Mouse (Mus musculus): ENCODE data around the gene Acot13.
"Not testable (repeated sequence)": the region's sequence is repeated elsewhere in the genome, so short reads cannot be mapped to it uniquely, and the experiment has no call there.

Gene Acot13

DNA sequence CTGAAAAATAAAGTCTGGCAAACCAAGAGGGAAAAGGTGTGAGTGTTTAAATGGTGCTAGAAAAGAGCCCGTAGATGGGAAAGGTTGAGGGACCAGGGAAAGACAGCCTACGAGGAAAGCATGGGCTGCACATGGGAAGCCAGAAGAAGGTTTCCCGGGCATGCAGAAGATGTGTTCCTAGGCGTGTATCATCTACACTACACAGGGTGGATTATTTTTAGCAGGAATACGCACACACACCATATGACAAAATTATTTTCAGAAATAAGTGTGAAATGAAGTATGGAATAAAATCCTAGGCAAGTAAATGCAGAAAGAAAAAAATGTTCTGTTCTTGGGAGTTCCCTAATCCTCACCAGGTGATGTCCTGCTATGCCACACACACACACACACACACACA is 43.9 kb downstream of the Acot13 start:
- no peak for DNase-seq (ENCODE audit: inconsistent age in 2 of 2, low spot score in 1 of 2)

DNA sequence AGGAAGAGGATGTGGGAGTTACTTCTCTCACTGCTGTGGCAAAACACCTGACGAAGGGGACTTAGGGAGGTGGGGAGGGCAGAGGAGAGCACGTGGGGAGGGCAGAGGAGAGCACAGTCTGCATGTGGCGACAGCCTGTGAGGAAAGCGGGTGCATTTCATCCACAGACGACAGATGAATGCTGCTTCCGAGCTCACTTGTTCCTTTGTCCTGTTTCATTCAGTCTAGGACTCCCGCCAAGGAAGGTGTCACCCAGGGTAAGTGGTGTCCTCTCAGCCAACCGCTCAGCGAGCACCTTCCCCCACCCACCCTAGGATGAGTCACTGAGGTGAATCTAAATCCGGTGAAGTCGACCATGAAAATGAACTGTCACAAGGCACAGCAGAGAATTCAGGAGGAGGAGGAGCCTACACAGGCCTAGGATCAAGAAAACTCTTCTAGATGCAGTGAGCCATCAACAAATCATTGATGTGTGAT is 45.3 kb downstream of the Acot13 start:
- peak; percentile 49 to 56 for DNase-seq (ENCODE audit: inconsistent age in 2 of 2, low spot score in 1 of 2)

DNA sequence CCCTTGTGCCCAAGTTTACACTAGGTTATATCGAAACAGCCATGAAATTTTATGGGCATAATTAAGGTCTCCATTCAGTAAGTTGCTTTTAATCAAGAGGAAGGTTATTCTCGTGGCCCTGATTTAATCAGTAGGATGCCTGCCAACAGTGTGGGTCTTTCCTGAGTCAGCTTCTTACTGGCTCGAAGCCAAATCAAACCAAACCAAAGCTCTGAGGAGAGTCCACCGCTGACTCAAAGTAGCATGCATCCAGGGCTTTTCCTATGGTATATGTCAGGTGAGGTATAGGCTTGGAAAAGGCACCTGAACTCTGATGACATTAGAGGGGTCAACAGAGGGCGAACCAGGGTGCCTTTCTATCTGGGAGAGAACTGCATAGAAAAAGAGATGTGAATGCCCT is 49.4 kb downstream of the Acot13 start:
- peak; percentile 81 to 93 for DNase-seq (ENCODE audit: inconsistent age in 2 of 2, low spot score in 1 of 2)

DNA sequence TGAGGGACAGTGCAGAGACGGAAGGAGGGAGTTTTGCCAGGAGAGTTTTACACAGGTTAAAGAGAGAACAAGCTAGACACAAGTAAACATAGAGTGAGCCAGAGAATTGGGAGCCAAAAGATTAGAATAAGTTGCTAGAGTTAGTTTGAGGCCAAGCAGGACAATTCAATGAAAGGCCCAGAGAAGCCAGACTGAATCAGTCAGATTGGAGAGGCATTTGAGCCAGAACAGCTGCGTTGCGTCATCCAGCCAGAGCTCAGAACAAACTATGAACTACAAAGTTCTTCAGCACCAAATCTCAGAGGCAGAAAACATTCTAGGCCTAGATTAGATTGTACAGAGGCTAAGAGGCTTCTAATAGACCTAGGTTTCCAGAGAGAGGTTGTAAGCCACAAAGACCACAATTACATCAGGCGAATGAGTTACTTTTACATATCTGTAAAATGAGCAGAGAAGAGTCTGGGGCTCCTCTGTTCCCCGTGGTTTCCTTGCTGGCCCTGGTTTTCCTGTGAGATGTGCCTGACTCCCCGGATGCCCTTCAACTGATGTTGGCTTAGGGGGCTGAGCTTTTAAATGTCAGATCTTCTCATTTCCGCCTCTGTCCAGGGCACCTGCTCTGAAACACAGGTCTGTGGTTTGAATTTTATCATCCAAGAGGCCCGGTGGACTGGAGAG is 52.5 kb downstream of the Acot13 start:
- no peak for DNase-seq (ENCODE audit: inconsistent age in 2 of 2, low spot score in 1 of 2)

DNA sequence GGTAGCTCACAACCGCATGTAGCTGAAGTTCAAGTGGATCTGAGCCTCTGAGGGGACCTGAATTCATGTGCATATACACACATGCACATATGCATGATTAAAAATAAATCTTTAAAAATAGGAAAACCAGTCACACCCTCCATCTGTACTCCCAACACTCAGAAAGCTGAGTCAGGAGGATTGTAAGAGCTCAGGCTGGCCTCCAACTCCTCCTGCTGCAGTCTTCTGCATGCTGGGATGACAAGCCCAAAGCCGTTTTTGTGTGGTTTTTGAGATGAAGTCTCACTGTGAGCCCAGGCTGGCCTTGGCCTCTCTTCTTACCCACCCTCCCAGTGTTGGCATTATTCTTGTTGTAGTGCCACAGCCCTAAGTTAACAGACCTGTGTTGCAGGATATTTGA is 53.3 kb downstream of the Acot13 start:
- DNase-seq (ENCODE audit: inconsistent age in 2 of 2, low spot score in 1 of 2), result no peak

DNA sequence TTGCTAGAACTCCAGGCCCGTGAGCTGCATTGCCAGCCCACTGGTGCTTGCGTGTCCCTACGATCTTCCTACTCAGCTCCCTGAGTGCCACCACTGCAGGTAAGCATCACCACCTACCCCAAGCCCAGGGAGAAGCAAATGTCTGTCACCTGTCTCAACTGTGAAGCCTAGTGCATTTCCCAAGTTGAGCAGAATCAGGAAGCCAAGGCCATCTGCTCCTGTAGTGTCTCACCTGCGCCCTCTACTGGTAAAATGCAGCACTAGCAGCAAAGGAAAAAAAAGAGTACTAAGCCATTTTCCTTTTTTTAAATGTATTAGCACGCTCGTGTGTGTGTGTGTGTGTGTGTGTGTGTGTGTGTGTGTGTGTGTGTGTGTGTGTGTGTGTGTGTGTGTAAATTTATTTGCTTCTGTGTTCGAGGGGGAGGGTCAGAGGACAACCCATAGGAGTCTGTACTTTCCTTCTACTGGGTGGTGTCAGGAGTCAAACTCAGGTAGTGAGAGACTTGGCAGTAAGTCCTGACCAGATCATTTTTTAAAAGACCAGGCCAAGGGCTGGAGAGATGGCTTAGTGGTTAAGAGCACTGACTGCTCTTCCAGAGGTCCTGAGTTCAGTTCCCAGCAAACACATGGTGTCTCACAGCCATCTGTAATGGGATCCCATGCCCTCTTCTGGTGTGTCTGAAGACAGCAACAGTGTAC is 55.0 kb downstream of the Acot13 start:
- DNase-seq (ENCODE audit: inconsistent age in 2 of 2, low spot score in 1 of 2), result peak; percentile 53 to 82

DNA sequence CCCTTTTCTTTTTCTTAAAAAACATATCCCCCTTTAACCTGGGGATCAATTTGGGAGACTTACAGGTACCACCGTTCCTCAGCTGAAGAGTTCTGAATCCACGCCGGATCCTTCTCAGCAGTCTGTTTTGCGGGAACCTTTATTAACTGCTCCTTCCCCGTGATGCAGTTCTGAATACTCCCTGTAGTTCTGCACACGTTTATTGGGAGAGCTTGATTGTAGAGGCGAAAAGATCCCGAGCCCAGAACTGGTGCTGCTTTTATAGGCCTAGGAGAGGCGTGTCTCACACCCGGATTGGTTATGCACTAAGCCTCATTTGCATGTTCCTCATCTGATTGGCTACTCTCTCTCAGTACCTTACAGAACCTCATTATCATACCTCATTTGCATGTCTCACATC is 59.9 kb downstream of the Acot13 start:
- DNase-seq (ENCODE audit: inconsistent age in 2 of 2, low spot score in 1 of 2), result not testable (repeated sequence)
